Comparison of ENCODE assay signal across 26 mouse cellular contexts in genomic region chr8:110102653-110103052, GRCm38 (mm10). TPM values are rescaled to one million over a fixed set of nuclear protein-coding genes. Genes with fewer than 3 reads are reported as not detected.
DNase-seq lines count a peak whose midpoint lies in the region; ATAC-seq and TF ChIP-seq lines count a peak whose summit lies in the region.
"Had no signal": no experiment of that assay in that cellular context is flagged by ENCODE, and none has a peak within 500 bp of the region (broad histone marks: within the 10 kb centered on the region; RNA-seq: fewer than 3 reads in every experiment).

Gene Gm17720, minus strand, starts transcription at chr8:110102753.

- peak; percentile 19; the same call in 1 of the 2 replicates for TF ChIP-seq CTCF in E14TG2a.4 (conservative IDR thresholded peaks at IDR 0.05; ENCODE audit: low read length)

- no peaks in the 10 kb centered on the region for H3K4me1 ChIP-seq in kidney, embryonic 15.5 days
- H3K4me1 ChIP-seq in E14TG2a.4 (replicated peaks; ENCODE audit: low read depth, low read length) = peaks cover 14% of the 10 kb centered on the region
- H3K4me1 ChIP-seq: embryonic facial prominence, embryonic 13.5 days; forebrain, embryonic 13.5 days; heart, embryonic 13.5 days; hindbrain, embryonic 15.5 days had no signal

- H3K9me3 ChIP-seq in kidney, embryonic 15.5 days (replicated peaks) = no peaks in the 10 kb centered on the region
- H3K9me3 ChIP-seq in E14TG2a.4 (ENCODE audit: low read length) = no peaks in the 10 kb centered on the region
- H3K9me3 ChIP-seq: embryonic facial prominence, embryonic 13.5 days; forebrain, embryonic 13.5 days; heart, embryonic 13.5 days; hindbrain, embryonic 15.5 days had no signal

- 90% methylated on average over 3 of the region's 3 CpGs for WGBS in kidney, embryonic 15.5 days

- no peaks in the 10 kb centered on the region for H3K27me3 ChIP-seq in kidney, embryonic 15.5 days
- H3K27me3 ChIP-seq in E14TG2a.4 (ENCODE audit: insufficient read depth, low read length) = peaks cover 57% of the 10 kb centered on the region
- H3K27me3 ChIP-seq: embryonic facial prominence, embryonic 13.5 days; forebrain, embryonic 13.5 days; heart, embryonic 13.5 days; hindbrain, embryonic 15.5 days had no signal

- no peak within 1 kb of the TSS for H3K27ac ChIP-seq in kidney, embryonic 15.5 days
- H3K27ac ChIP-seq: embryonic facial prominence, embryonic 13.5 days; forebrain, embryonic 13.5 days; heart, embryonic 13.5 days; hindbrain, embryonic 15.5 days had no signal

- no peak within 1 kb of the TSS for H3K9ac ChIP-seq in kidney, embryonic 15.5 days
- H3K9ac ChIP-seq: embryonic facial prominence, embryonic 13.5 days; forebrain, embryonic 13.5 days; forebrain, postnatal 0 days; heart, embryonic 13.5 days; hindbrain, embryonic 15.5 days had no signal

- no peak for ATAC-seq in kidney, embryonic 15.5 days (replicated peaks; ENCODE audit: low FRiP score)
- ATAC-seq: forebrain, embryonic 13.5 days; forebrain, postnatal 0 days had no signal

- DNase-seq in adrenal gland, postnatal 14 days = peak; percentile 13
- DNase-seq in adrenal gland, adult 8-10 months = no peak
- peak; percentile 16 for DNase-seq in kidney, postnatal 10 days
- peak; percentile 4 for DNase-seq in lung, postnatal 36 days
- no peak for DNase-seq in lung, postnatal 14 days
- no peak for DNase-seq in urinary bladder, adult 18-20 months (ENCODE audit: low spot score in 2 of 2)
- DNase-seq: adrenal gland, postnatal 10 days; cerebellum, adult 11-12 months; cerebellum, adult 9-10 months; cerebellum, postnatal 25 days; forebrain, postnatal 0 days; gastrocnemius, postnatal 36 days; heart, adult 11 months; heart, postnatal 36 days had no signal

- H3K4me3 ChIP-seq in kidney, embryonic 15.5 days (replicated peaks) = no peak within 1 kb of the TSS
- peak within 1 kb of the TSS; percentile 32; the same call in 1 of the 2 replicates for H3K4me3 ChIP-seq in E14TG2a.4 (replicated peaks; ENCODE audit: low read length)
- H3K4me3 ChIP-seq: embryonic facial prominence, embryonic 13.5 days; forebrain, embryonic 13.5 days; heart, embryonic 13.5 days; hindbrain, embryonic 15.5 days had no signal

- H3K36me3 ChIP-seq in kidney, embryonic 15.5 days = no peaks in the 10 kb centered on the region
- H3K36me3 ChIP-seq in E14TG2a.4 (ENCODE audit: insufficient read depth, low read length) = no peaks in the 10 kb centered on the region
- H3K36me3 ChIP-seq: embryonic facial prominence, embryonic 13.5 days; heart, embryonic 13.5 days; hindbrain, embryonic 15.5 days had no signal

- H3K4me2 ChIP-seq in kidney, embryonic 15.5 days = no peak within 1 kb of the TSS
- H3K4me2 ChIP-seq: embryonic facial prominence, embryonic 13.5 days; forebrain, embryonic 13.5 days; heart, embryonic 13.5 days; hindbrain, embryonic 15.5 days had no signal

RNA-seq across cellular contexts. Expression of gene Gm17720, which starts in this region (rescaled TPM):
- total RNA-seq in adrenal gland, postnatal 14 days (2021) = not detected in 2 replicates
- total RNA-seq in adrenal gland, adult 8-10 months (2022) = not detected
- not detected in 2 replicates for polyA plus RNA-seq in kidney, embryonic 15.5 days (2015; fragmentation: Nextera tagmentation; extraction: Ambion mirVana)
- total RNA-seq: adrenal gland, postnatal 10 days; ES-E14; forebrain, postnatal 0 days; gastrocnemius, adult 18-20 months; gastrocnemius, postnatal 36 days; heart, postnatal 36 days had no signal
- polyA plus RNA-seq: C2C12; cortical plate, adult 2 months; embryonic facial prominence, embryonic 13.5 days; forebrain, embryonic 13.5 days; forebrain, postnatal 0 days; heart, embryonic 13.5 days; heart, postnatal 0 days; hindbrain, embryonic 11.5 days; hindbrain, embryonic 15.5 days had no signal

Comparison
In these comparisons a context has a peak if more than half of its experiments do, and no peak if none do; other contexts are left out.
1. DNase-seq: peak in kidney, postnatal 10 days (single experiment) and lung, postnatal 36 days (single experiment); none in adrenal gland, adult 8-10 months (single experiment), lung, postnatal 14 days (single experiment) and urinary bladder, adult 18-20 months (0 of 2).
2. Peak in DNase-seq in adrenal gland, postnatal 14 days; RNA of the gene not detected or under 1 TPM.